Mouse (Mus musculus) spleen, adult 2 months (tissue): ENCODE data around the gene Chrna9.

Experiments
- CTCF ChIP-seq: fragments of 200-500 bp; IDR thresholded peaks from 2 replicates; pipeline ENCODE4 v1.5.1; 2011; ENCODE audit warnings: mild to moderate bottlenecking, inconsistent platforms; ENCODE audit not compliant: insufficient read depth, insufficient read length, insufficient replicate concordance; ENCODE audit errors: extremely low read depth
- POLR2A ChIP-seq: fragments of 200-500 bp; IDR thresholded peaks from 2 replicates; pipeline ENCODE4 v1.6.1; 2011; ENCODE audit warnings: low read depth, low read length, inconsistent platforms

- no peak for TF ChIP-seq CTCF
- no peak for TF ChIP-seq POLR2A
Measured at GRCm38 (mm10) chr5:65900862-65901265, 33.9 kb upstream of the Chrna9 start.
